Mouse (Mus musculus): ENCODE measurements at regions not wholly inside any gene's neighbourhood (a gene's known extent, or its start where the extent isn't known, plus 50 kb on each side); places are given as distances from the start of the nearest gene placed in this dataset.

- no peak overlapping the region for H3K9ac ChIP-seq (ENCODE audit: control insufficient read depth, low read depth, low read length, poor library complexity, severe bottlenecking)
- no peak overlapping the region for H3K27ac ChIP-seq (ENCODE audit: control insufficient read depth, low read depth, low read length)
- H3K9me3 ChIP-seq (replicated peaks; ENCODE audit: insufficient read depth, low read length), result no peaks in the 10 kb centered on the region
- H3K4me1 ChIP-seq (ENCODE audit: control insufficient read depth in 1 of 2, insufficient read depth in 2 of 2, low read length in 2 of 2), result no peaks in the 10 kb centered on the region
- H3K79me2 ChIP-seq (ENCODE audit: control insufficient read depth, insufficient read depth, low read length, poor library complexity), result no peaks in the 10 kb centered on the region
- TF ChIP-seq NRF1 (IDR thresholded peaks at IDR 0.05; ENCODE audit: insufficient read depth, low read depth, low read length, poor library complexity, severe bottlenecking) (no peak), CTCF (IDR thresholded peaks at IDR 0.05 in 2 of 3, conservative IDR thresholded peaks at IDR 0.05 in 1 of 3; ENCODE audit: control insufficient read depth in 1 of 3, insufficient read depth in 1 of 3, low read depth in 2 of 3, low read length in 3 of 3, poor library complexity in 1 of 3, severe bottlenecking in 1 of 3) (no peak), MAZ (IDR thresholded peaks at IDR 0.05; ENCODE audit: low read depth, low read length) (no peak), TBP (IDR thresholded peaks at IDR 0.05; ENCODE audit: low read depth, low read length) (no peak), TAL1 (IDR thresholded peaks at IDR 0.05; ENCODE audit: low read length) (no peak), KAT2A (conservative IDR thresholded peaks at IDR 0.05; ENCODE audit: low read depth, low read length) (no peak), RAD21 (IDR thresholded peaks at IDR 0.05; ENCODE audit: low read depth, low read length) (no peak), USF1 (IDR thresholded peaks at IDR 0.05; ENCODE audit: low read depth, low read length) (no peak), MYB (IDR thresholded peaks at IDR 0.05; ENCODE audit: low read depth, low read length) (no peak), TCF12 (IDR thresholded peaks at IDR 0.05; ENCODE audit: low read depth, low read length) (no peak), USF2 (IDR thresholded peaks at IDR 0.05; ENCODE audit: borderline replicate concordance in 1 of 2, insufficient read depth in 1 of 2, low read depth in 1 of 2, low read length in 2 of 2) (no peak), ZNF384 (IDR thresholded peaks at IDR 0.05; ENCODE audit: low read depth, low read length) (no peak), POLR2A (IDR thresholded peaks at IDR 0.05; ENCODE audit: control insufficient read depth in 1 of 2, insufficient read depth in 1 of 2, low read depth in 1 of 2, low read length in 2 of 2, poor library complexity in 1 of 2) (no peak), MAFK (IDR thresholded peaks at IDR 0.05; ENCODE audit: borderline replicate concordance, low read depth, low read length) (no peak), POLR2AphosphoS2 (IDR thresholded peaks at IDR 0.05; ENCODE audit: low read length) (no peak), JUND (IDR thresholded peaks at IDR 0.05; ENCODE audit: low read depth, low read length) (no peak), GATA1 (IDR thresholded peaks at IDR 0.05; ENCODE audit: low read depth, low read length) (no peak), SIN3A (IDR thresholded peaks at IDR 0.05; ENCODE audit: low read length) (no peak)
- H3K27me3 ChIP-seq (ENCODE audit: control insufficient read depth in 1 of 2, insufficient read depth in 2 of 2, low read length in 2 of 2), result no peaks in the 10 kb centered on the region
- no peak for DNase-seq (ENCODE audit: low read depth, low spot score)
- no peaks in the 10 kb centered on the region for H3K36me3 ChIP-seq (ENCODE audit: control insufficient read depth in 1 of 2, insufficient read depth in 2 of 2, low read length in 2 of 2)
- no peak overlapping the region for H3K4me3 ChIP-seq (ENCODE audit: control insufficient read depth in 1 of 2, insufficient read depth in 1 of 2, low read depth in 2 of 2, low read length in 2 of 2)
These were observed 182.5 kb upstream of the Rgma start for GRCm38 (mm10) chr7:73192839-73193238.

- Histone ChIP-seq H3K4me3 (ENCODE audit: control insufficient read depth in 1 of 2, insufficient read depth in 1 of 2, low read depth in 2 of 2, low read length in 2 of 2) (no peak overlapping the region), H3K27me3 (ENCODE audit: control insufficient read depth in 1 of 2, insufficient read depth in 2 of 2, low read length in 2 of 2) (no peaks in the 10 kb centered on the region), H3K9me3 (replicated peaks; ENCODE audit: insufficient read depth, low read length) (no peaks in the 10 kb centered on the region), H3K27ac (ENCODE audit: control insufficient read depth, low read depth, low read length) (no peak overlapping the region), H3K79me2 (ENCODE audit: control insufficient read depth, insufficient read depth, low read length, poor library complexity) (no peaks in the 10 kb centered on the region), H3K4me1 (ENCODE audit: control insufficient read depth in 1 of 2, insufficient read depth in 2 of 2, low read length in 2 of 2) (no peaks in the 10 kb centered on the region), H3K36me3 (ENCODE audit: control insufficient read depth in 1 of 2, insufficient read depth in 2 of 2, low read length in 2 of 2) (no peaks in the 10 kb centered on the region), H3K9ac (ENCODE audit: control insufficient read depth, low read depth, low read length, poor library complexity, severe bottlenecking) (no peak overlapping the region)
- DNase-seq (ENCODE audit: low read depth, low spot score), result no peak
- no peak for TF ChIP-seq POLR2A (IDR thresholded peaks at IDR 0.05; ENCODE audit: control insufficient read depth in 1 of 2, insufficient read depth in 1 of 2, low read depth in 1 of 2, low read length in 2 of 2, poor library complexity in 1 of 2)
- TF ChIP-seq MAZ (IDR thresholded peaks at IDR 0.05; ENCODE audit: low read depth, low read length), result no peak
- TF ChIP-seq MEF2A (IDR thresholded peaks at IDR 0.05; ENCODE audit: extremely low read depth, insufficient replicate concordance, low read depth, low read length, poor library complexity, severe bottlenecking), result no peak
- TF ChIP-seq ELF1 (IDR thresholded peaks at IDR 0.05; ENCODE audit: low read depth, low read length), result no peak
- no peak for TF ChIP-seq CHD2 (IDR thresholded peaks at IDR 0.05; ENCODE audit: low read length)
- TF ChIP-seq ZKSCAN1 (IDR thresholded peaks at IDR 0.05; ENCODE audit: low read depth, low read length), result no peak
- TF ChIP-seq ZC3H11A (IDR thresholded peaks at IDR 0.05; ENCODE audit: low read depth, low read length), result no peak
- TF ChIP-seq EP300 (IDR thresholded peaks at IDR 0.05; ENCODE audit: low read depth in 1 of 2, low read length in 2 of 2), result no peak
- no peak for TF ChIP-seq MXI1 (IDR thresholded peaks at IDR 0.05; ENCODE audit: low read depth, low read length)
- no peak for TF ChIP-seq CTCF (IDR thresholded peaks at IDR 0.05 in 2 of 3, conservative IDR thresholded peaks at IDR 0.05 in 1 of 3; ENCODE audit: control insufficient read depth in 1 of 3, insufficient read depth in 1 of 3, low read depth in 2 of 3, low read length in 3 of 3, poor library complexity in 1 of 3, severe bottlenecking in 1 of 3)
- no peak for TF ChIP-seq ZNF384 (IDR thresholded peaks at IDR 0.05; ENCODE audit: low read depth, low read length)
- TF ChIP-seq SMC3 (IDR thresholded peaks at IDR 0.05; ENCODE audit: low read depth, low read length), result no peak
- no peak for TF ChIP-seq UBTF (IDR thresholded peaks at IDR 0.05; ENCODE audit: borderline replicate concordance, insufficient read depth, low read depth, low read length)
- TF ChIP-seq CHD1 (IDR thresholded peaks at IDR 0.05; ENCODE audit: low read depth, low read length), result no peak
- TF ChIP-seq GATA1 (IDR thresholded peaks at IDR 0.05; ENCODE audit: low read depth, low read length), result no peak
- no peak for TF ChIP-seq SIN3A (IDR thresholded peaks at IDR 0.05; ENCODE audit: low read length)
These were observed 180.0 kb upstream of the Rgma start for GRCm38 (mm10) chr7:73195306-73195705.

Data from MEL (cell line).